Mouse (Mus musculus) ES-CJ7 (cell line): ENCODE results near the gene 2300009A05Rik.
A peak's percentile ranks its signal among the peaks of the same experiment; 100 is the strongest.

Experiments
- DNase-seq: peaks from one replicate; pipeline ENCODE4 v3.0.0; 2011; ENCODE audit warnings: low read depth, low spot score

Gene 2300009A05Rik

DNA sequence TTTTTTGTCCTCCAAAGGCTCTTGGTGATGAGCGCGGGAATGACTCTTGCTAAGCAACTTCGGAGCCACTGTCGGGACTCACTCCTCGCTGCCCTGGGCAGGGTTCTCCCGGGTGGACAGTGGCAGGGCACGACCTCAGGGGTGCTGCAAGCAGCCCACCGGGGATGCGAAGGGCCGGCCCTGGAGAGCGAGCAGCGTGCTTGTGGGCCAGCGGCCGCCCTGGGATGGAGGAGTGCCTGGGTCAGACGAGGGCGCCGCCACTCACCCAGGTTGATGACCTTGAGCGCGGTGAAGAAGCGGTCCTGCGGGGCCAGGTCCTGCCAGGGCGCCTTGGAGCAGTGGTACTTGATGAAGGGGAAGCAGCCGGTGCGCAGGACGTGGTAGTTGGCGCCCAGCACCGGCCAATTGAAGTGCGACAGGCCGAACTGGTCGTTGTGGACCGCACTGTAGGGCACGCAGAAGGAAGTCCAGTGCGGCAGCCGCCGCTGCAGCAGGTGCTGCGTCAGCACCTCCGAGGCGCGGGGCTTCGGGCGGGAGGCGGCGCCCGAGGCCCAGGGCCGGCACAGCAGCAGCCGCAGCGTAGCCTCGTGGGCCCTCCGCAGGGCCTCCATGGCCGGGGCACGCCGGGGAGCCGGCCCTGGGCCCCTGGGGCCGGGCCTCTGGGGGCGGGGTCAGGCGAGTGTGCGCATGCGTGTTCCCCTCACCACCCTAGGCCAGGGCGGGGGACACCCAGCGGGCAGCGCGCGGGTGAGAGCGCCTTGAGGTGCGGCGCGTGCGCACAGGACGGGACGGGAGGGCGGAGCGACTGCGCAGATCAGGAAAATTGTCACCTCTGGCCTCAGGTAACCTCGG is at the start of gene 2300009A05Rik:
TSS of gene 2300009A05Rik (minus strand) at position 636 of the 852 bp plus-strand sequence.
- DNase-seq: peak; percentile 87

DNA sequence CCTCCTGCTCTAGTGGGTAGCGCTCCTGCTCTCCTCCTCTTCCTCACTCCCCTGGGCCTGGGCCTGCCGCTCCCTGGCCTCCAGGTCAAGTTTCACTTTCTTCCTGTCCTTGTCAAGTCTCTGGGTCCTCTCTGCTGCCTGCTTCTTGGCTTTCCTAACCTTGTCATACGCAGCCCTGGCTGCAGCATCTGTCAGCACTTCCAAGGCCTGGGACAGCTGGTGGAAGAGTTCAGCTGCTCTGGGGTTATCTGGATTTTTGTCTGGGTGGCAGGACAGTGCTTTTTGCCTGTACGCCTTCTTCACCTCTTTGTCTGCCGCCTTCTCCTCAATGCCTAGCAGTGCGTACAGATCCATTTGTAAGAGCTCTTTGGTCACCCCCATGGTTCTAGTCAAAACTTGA is 44.6 kb upstream of the 2300009A05Rik start:
- no peak for DNase-seq

DNA sequence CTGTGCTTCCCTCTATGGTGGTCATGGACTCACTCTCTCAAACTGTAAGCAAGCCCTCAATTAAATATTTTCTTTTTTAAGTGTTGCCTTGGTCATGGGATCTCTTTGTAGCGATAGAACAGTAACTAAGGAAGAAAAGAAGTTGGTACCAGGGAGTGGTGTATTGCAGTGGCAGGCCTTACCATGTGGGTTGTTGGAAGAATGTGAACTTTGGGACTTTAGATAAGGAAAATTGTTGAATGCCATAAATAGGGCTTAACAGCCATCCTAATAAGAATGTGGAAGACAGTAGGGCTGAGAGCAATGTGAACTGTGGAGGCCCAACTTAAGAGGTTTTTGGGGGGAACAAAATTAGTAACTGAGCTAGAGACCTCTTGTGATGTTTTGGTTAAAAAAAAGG is 31.6 kb upstream of the 2300009A05Rik start:
- no peak for DNase-seq

DNA sequence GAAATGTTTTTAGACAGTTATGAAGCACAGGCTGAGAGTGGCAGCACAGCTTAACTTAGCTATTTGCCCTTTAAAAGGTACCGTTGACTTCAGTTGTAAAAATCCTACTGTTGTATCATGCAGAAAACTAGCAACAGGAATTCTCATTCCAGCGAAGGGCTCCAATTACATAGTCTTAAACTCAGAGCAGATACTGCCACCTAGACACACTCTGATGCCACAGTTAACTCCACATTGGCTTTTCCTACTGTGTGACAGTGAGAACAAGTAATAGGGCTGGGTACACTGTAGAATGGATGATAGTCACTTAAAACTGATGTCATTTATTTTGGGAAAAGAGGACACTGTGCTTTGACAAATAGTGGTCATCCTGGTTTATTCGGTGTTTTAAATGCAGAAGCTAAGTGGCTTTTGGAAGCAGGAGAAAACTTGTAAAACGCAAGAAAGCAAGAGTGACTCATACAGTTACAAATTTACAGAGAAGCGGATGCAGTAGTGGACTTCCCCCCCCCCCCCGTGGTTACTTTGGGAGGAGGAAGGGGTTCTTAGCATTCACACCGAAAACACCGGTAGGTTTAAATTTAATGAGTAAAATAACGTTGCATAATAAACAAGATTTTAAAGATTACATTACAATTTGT is 22.2 kb upstream of the 2300009A05Rik start:
- DNase-seq: no peak

DNA sequence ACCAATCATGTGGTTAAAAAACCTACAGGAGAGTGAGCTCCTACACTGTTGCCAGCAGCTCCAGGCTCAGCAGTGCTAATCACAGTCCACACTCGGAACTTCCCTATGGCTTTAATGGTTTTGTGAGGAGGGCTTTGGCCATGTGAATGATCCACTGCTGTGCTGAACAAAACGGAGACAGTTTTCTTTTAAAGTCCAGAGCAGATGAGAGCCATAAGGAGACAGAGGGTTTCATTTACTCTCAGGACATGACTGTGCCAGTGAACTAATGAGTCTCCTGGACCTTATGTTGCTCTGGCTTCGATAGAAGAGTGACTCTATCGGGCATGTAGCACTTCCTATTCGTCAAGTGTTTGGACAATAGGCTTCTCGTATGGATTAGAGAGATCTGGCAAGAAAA is 21.4 kb upstream of the 2300009A05Rik start:
- peak; percentile 5 for DNase-seq

DNA sequence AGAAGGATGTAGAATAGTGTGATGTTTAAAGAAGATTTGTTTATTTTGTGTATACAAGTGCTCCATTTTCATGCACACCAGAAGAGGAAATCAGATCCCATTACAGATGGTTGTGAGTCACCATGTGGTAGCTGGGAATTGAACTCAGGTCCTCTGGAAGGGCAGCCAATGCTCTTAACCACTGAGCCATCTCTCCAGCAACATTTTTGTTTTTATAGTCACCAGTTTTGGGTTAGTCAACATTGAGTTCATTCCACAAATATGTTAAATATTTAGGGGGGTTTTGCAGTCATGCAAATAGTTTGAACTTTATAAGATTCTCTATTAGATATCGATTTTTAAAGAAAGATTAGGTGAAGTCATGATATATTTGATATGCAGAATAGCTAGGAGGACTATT is 1.1 kb upstream of the 2300009A05Rik start:
- DNase-seq: no peak

DNA sequence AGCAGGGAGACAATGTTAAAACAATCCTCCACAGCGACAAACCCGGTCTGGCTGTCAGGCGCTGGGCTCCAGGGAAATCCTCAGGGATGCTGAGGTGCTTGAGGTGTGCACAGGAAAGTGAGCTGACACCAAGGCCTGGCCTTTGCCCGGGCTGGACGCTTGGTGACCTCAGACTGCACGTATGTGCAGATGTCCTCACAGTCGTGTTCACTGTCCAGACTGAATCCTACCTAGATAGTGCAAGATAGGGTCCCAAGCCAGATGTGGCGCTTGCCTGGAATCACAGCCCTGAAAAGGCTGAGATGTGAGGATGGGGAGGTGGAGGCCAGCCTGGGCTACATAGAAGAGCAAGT is 393 bp upstream of the 2300009A05Rik start:
- DNase-seq: no peak

DNA sequence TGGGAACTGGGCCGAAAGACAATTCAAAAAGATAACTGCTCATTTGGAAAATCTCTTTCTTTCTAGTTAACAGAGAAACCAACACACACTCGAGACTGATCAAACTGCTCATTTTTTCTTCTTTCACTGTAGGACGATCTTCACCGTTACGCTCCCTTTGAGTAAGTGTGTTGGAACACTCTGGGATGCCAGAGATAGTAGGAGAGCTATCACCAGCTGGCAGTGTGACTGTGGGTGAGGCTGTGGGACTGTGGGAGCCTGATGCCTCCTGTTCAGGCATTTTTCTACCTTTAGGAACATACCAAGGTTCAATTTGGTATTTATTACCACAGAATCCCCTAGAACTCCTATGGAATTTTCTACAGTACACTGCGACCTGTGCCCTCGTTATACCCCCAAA is 3.4 kb downstream of the 2300009A05Rik start:
- DNase-seq: no peak

DNA sequence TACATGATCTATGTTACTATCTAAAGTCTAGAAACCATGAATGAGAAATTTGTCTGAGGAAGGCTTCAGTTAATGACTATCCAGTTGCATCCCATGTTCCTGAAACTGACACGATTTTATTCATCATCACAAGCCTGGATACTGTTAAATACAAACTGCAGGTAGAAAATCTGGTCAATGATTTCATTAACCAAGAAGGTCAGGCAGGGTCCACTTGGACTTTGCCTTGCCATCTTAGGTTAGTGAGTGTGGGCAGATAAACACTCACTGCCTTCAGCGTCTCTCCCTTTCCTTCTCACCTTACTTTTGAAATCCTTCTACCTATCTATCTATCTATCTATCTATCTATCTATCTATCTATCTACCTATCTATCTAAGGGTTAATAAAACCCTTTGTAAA is 7.7 kb downstream of the 2300009A05Rik start:
- DNase-seq: no peak

DNA sequence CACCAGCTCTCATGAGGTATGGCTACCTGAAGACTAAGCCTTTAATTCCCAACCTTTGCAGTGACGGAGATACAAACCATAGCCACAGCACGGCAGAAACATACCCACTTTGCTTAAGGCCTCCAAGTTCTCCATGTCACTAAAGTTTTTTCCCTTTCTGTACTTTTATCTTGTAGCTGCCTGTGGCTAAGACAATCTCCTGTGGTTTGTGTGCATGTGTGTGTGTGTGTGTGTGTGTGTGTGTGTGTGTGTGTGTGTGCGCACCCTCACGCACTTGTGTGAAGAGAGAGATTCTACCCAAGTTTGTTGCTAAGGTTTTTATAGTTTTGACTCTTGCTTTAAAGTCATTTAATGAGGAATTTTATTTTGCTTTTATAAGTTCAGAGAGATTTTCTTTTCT is 16.3 kb downstream of the 2300009A05Rik start:
- no peak for DNase-seq

DNA sequence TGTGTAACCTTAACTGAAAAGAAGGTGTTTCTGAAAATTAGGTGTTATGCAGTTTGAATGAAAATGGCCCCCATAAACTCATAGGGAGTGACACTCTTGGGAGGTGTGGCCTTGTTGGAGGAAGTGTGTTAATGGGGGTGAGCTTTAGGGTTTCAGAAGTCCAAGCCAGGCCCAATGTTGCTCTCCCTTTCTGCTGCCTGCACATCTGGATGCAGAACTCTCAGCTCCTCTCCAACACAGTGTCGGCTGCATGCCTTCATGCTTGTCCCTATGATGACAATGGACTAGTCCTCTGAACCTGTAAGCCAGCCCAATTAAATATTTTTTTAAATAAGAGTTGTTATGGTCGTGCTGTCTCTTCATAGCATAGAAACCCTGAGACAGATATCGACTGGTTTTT is 18.7 kb downstream of the 2300009A05Rik start:
- no peak for DNase-seq

DNA sequence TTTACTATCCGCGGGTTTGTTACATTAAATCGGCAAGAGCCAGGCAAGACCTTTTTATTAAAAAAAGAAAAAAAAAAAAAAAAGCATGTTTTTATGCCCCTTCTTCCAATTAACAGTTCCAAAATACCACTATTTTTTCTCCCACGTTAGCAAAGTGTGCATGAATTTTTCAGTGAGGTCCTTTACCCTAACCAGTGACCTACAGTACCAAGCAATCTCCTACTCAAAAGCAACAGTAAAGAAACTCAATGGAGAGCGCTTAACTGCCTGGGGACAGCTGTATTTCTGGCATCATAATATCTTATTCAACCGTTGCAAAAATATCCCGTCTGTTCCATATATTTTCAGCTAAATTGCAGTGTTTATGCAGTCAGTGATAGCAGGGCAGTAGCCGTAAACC is 20.9 kb downstream of the 2300009A05Rik start:
- DNase-seq: no peak

DNA sequence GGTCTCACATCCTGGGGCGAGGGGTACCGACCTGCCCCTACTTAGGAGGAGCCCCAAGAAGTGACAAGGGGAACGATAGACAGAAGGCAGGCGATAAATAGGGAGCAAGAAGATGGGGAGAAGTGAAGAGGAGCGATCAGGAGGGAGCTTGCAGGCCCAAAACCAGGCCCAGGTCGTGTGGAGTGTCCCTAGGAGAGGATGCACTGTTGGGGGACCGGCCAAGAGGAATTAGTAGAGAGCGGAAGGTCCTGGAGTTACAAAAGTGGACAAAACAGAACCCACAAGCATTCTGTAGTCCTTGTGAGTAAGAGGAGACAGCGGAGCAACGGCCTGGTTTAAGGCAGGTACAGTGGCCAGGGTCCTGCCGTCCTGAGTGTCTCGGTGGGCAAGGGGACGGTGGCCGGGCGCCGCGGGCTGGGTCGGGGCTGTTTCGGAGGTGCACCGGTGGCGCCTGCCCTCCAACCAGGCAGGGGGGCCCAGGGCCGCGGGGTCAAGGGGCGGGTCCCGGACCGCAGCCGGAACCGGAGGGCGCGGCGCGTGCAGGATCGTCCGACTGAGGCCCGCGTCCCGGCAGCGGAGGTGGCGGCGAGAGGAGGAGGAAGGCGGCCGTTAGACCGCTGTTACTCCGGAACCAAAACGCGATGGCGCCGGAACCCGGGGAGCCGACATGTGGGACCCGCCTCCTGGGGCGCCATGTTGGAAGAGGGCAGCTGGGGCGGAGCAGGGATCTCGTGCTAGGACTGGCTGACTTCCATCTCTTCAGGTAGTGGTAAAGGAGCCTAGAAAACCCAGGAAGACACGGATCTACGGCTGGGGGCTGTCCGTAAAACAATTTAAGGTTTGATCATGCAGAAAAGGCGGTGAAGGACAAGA is 21.5 kb downstream of the 2300009A05Rik start, which contains the start of gene Map2k5:
TSS of gene Map2k5 (minus strand) at position 633 of the 873 bp plus-strand sequence.
- peak; percentile 87 for DNase-seq

DNA sequence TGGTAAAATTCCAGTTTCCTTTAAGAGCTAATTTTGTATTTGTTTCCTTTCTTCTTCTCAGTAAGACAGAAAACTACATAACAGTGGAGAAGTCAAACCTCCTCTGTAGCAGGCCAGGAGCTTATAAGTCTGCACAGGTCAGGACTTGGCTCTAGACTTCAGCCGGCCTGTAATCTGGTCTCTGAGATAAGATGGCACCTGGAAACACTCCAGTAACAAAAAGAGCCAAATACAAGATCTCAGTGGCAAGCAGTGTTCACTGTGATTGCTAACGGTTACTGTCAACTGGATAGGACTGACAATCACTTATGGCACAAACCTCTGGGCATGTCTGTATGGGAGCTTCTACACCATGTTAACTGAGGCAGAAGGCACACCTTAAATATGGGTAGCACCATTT is 25.7 kb downstream of the 2300009A05Rik start:
- DNase-seq: no peak

DNA sequence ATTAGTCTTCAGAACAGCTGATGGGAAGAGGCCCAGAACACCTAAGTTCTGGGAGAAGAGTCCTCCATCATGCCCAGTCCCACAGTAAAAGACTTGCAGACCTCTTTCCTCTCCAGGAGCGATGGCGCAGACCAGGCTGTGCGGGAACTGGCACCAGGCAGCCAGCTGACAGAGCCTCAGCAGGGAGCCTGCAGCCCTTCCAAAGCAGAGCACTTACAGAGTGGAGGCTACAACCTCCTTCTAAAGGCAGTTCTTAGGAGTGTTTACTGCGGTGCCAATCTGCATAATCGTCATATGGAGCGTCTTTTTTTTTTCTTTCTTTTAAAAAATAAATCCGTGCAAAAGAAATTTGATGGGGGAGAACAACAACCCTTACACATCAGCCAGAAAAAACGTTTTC is 26.5 kb downstream of the 2300009A05Rik start:
- no peak for DNase-seq

DNA sequence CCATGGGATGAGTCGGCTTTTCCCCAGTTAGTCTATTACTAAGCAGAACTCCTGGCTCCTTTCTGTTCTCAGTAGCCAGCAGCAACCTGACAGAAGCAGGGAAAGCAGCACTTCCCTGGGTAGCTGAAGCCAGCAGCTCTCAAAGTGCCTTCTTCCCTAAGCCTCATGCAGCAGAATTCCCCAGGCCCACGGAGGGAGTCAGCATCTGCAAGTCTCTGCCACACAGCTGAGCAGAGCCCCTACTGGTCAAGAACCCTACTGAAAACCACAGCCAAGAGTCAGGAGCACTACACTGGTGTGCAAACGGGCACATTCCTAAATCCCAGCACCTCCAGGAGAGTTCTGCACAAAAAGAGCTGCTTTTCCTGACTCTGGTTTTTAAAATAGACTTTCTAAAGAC is 38.6 kb downstream of the 2300009A05Rik start:
- peak; percentile 26 for DNase-seq

DNA sequence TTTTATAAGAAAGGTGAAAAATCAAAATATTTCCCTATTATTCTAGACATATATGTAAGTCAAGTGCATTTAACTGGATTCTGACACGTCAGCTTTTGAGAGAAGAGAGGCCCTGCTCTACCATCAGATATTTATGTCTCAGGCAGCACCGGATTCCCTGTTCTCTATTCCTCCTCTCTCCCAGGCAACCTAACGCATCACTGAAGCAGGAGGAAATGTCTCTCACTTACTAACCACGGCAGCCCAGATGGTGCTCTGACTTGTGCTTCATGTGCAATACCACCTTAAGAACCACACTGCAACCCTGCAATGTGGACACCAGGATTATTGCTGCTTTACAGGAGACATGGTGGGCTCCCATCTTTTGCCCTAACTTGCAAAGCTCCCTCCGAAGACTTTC is 40.0 kb downstream of the 2300009A05Rik start:
- no peak for DNase-seq

DNA sequence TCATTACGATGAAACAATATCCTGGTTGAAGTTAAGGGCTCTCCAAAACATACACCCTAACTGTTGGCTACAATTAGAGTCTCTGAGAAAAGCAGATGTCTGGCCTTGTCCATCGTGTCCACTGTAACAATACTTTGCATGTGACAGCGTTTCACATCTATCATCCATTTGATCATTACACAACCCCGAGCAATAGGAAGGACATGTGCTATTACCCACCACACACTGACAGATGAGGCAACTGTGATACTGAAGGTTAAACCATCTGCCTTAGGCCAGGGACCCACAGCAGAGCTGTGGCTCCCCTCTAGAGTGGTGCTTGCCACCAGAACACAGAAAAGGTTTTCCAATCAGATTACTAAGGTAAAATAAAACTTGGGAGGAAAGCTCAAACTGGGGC is 42.3 kb downstream of the 2300009A05Rik start:
- no peak for DNase-seq

DNA sequence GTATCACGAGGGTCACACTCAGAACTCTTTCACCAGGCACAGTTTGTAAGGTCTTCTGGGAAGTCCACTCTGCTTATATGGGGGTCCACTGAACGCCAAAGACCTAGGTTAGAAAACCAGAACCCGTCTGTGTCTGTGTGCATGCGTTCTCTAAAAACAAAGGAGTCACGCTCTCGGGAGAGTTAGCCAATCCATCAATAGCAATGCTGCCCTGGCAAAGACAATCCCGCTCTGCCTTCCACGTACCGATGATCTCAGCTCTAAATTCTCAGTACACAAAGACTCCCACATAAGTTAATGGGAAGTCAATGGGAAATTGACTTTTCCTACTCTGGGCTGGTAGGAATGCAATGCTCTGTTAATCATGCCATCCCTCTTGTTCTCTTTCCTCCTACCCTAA is 42.8 kb downstream of the 2300009A05Rik start:
- no peak for DNase-seq

DNA sequence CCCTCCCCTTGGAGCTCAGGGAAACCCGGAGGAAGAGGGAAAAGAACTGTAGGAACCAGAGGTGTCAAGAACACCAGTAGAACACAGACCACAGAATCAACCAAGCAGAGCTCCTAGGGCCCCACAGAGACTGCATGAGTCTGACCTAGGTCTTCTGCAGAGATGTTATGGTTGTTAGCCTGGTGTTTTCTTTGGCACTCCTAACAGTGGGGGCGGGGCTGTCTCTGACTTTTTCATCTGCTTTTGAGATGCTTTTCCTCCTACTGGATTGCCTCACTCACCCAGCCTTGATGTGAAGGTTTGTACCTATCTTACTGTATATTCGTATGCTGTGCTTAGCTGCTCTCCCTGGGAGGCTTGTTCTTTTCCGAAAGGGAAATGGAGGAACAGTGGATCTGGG is 44.9 kb downstream of the 2300009A05Rik start:
- no peak for DNase-seq

DNA sequence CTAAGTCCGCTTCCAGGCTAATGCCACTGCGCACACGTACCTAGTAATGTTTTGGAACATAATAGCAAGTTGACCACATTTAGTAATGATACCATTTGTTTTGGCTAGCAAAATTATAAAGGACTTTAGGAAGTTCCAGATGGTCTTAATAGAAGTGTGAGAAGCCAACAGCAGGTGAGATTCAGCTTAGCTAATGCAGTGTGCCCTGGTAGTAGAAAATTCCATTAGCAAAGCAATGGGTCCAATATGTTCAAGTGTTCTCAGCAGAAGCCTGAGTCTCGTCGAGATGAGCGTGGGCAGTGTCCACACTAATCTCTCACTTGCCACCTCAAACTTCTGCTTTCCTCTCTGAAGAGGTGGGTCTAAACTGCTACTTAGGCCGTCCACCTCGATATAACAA is 49.0 kb downstream of the 2300009A05Rik start:
- DNase-seq: no peak

DNA sequence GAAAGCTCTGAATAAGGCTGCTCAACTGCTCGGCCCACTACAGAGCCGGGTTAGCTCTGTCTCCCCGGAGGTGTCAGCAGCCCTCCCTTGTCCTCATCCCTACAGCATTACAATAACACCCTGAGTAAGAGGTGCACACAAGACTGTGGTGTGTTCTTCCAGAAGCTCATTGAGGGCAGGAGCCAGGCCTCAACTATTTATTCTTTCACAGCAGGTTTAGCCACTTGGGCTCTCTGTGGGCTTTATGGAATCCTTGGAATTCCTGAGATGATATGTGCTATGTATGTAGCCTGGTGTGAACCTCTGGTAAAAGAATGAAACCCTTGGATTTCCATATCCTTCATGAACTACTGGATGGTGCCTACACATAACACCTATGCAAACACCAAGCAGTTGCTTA is 49.8 kb downstream of the 2300009A05Rik start:
- no peak for DNase-seq
